ENCODE assay signal across 18 mouse cellular contexts in genomic region chr4:134136280-134136926, GRCm38 (mm10). TPM values are rescaled to one million over a fixed set of nuclear protein-coding genes. Genes with fewer than 3 reads are reported as not detected.
DNase-seq lines count a peak whose midpoint lies in the region; ATAC-seq and TF ChIP-seq lines count a peak whose summit lies in the region.
"Had no signal": no experiment of that assay in that cellular context is flagged by ENCODE, and none has a peak within 500 bp of the region (broad histone marks: within the 10 kb centered on the region; RNA-seq: fewer than 3 reads in every experiment).

No protein-coding gene starts in this region.

- H3K9me3 ChIP-seq in embryonic facial prominence, embryonic 13.5 days: no peaks in the 10 kb centered on the region
- H3K9me3 ChIP-seq in limb, embryonic 15.5 days: no peaks in the 10 kb centered on the region
- H3K9me3 ChIP-seq: heart, embryonic 13.5 days; hindbrain, embryonic 15.5 days; midbrain, embryonic 12.5 days; neural tube, embryonic 15.5 days had no signal

- H3K4me3 ChIP-seq in layer of hippocampus, adult 2 months: no peak overlapping the region
- H3K4me3 ChIP-seq in embryonic facial prominence, embryonic 13.5 days: no peak overlapping the region
- H3K4me3 ChIP-seq in limb, embryonic 15.5 days: no peak overlapping the region
- H3K4me3 ChIP-seq: heart, embryonic 13.5 days; hindbrain, embryonic 15.5 days; midbrain, embryonic 12.5 days; neural tube, embryonic 15.5 days had no signal

- no peak for TF ChIP-seq CTCF in layer of hippocampus, adult 2 months (conservative IDR thresholded peaks at IDR 0.05)

- peaks cover 17% of the 10 kb centered on the region for H3K4me1 ChIP-seq in embryonic facial prominence, embryonic 13.5 days
- H3K4me1 ChIP-seq in limb, embryonic 15.5 days: peaks cover 10% of the 10 kb centered on the region
- H3K4me1 ChIP-seq: hindbrain, embryonic 15.5 days; midbrain, embryonic 12.5 days; neural tube, embryonic 15.5 days had no signal

- 22% methylated on average over 3 of the region's 3 CpGs for WGBS in embryonic facial prominence, embryonic 13.5 days
- 21% methylated on average over 3 of the region's 3 CpGs for WGBS in limb, embryonic 15.5 days

- no peaks in the 10 kb centered on the region for H3K27me3 ChIP-seq in embryonic facial prominence, embryonic 13.5 days
- H3K27me3 ChIP-seq in limb, embryonic 15.5 days: no peaks in the 10 kb centered on the region
- H3K27me3 ChIP-seq: heart, embryonic 13.5 days; hindbrain, embryonic 15.5 days; midbrain, embryonic 12.5 days; neural tube, embryonic 15.5 days had no signal

- no peak overlapping the region for H3K4me2 ChIP-seq in embryonic facial prominence, embryonic 13.5 days
- H3K4me2 ChIP-seq in limb, embryonic 15.5 days: no peak overlapping the region
- H3K4me2 ChIP-seq: heart, embryonic 13.5 days; hindbrain, embryonic 15.5 days; midbrain, embryonic 12.5 days; neural tube, embryonic 15.5 days had no signal

- 0 out of 2 replicates have a peak overlapping the region, but pooled peaks have one; percentile 7 for H3K27ac ChIP-seq in layer of hippocampus, adult 2 months
- peak overlapping the region; percentile 44 for H3K27ac ChIP-seq in embryonic facial prominence, embryonic 13.5 days
- 0 out of 2 replicates have a peak overlapping the region, but pooled peaks have one; percentile 22 for H3K27ac ChIP-seq in limb, embryonic 15.5 days
- H3K27ac ChIP-seq: heart, embryonic 13.5 days; hindbrain, embryonic 15.5 days; macrophage; midbrain, embryonic 12.5 days; neural tube, embryonic 15.5 days had no signal

- DNase-seq in layer of hippocampus, adult 2 months (ENCODE audit: low spot score in 2 of 2): no peak
- no peak for DNase-seq in layer of hippocampus, adult 8-10 months (ENCODE audit: low spot score in 2 of 2)
- peak; percentile 76 for DNase-seq in adipocyte (ENCODE audit: low spot score)
- no peak for DNase-seq in cerebellum, adult 8-10 months
- no peak for DNase-seq in thymus, postnatal 25 days
- DNase-seq: adrenal gland, adult 8-10 months; cerebellum, adult 11-12 months; heart, postnatal 36 days; kidney, adult 18-20 months; lung, adult 2 months had no signal

- peaks cover 31% of the 10 kb centered on the region for H3K36me3 ChIP-seq in embryonic facial prominence, embryonic 13.5 days
- H3K36me3 ChIP-seq in limb, embryonic 15.5 days: no peaks in the 10 kb centered on the region
- H3K36me3 ChIP-seq: hindbrain, embryonic 15.5 days had no signal

- no peak for ATAC-seq in embryonic facial prominence, embryonic 13.5 days (ENCODE audit: insufficient number of reproducible peaks, insufficient read depth, low FRiP score, low TSS enrichment, low read depth)
- ATAC-seq in limb, embryonic 15.5 days (ENCODE audit: insufficient number of reproducible peaks, low FRiP score, low TSS enrichment, low read depth): no peak
- ATAC-seq: forebrain, embryonic 16.5 days had no signal

- no peak overlapping the region for H3K9ac ChIP-seq in embryonic facial prominence, embryonic 13.5 days
- no peak overlapping the region for H3K9ac ChIP-seq in limb, embryonic 15.5 days
- H3K9ac ChIP-seq: heart, embryonic 13.5 days; hindbrain, embryonic 15.5 days; midbrain, embryonic 12.5 days; neural tube, embryonic 15.5 days had no signal

RNA-seq across cellular contexts. Expression of gene Sh3bgrl3, which starts 7.8 kb away (rescaled TPM):
- 100 to 1,000 TPM; 257 to 267 TPM for total RNA-seq in layer of hippocampus, adult 2 months (2021)
- 100 to 1,000 TPM; 185 to 289 (median 252) TPM for total RNA-seq in layer of hippocampus, adult 8-10 months (2022)
- 412 and 420 TPM in 2 replicates for polyA plus RNA-seq in embryonic facial prominence, embryonic 13.5 days (2015; fragmentation: Nextera tagmentation; extraction: Ambion mirVana)
- polyA plus RNA-seq in limb, embryonic 15.5 days (2015; fragmentation: Nextera tagmentation; extraction: Ambion mirVana): 476 and 496 TPM in 2 replicates

RNA-seq across cellular contexts. Expression of gene Ubxn11, which starts 34.0 kb away (rescaled TPM):
- total RNA-seq in layer of hippocampus, adult 2 months (2021): 10 to 100 TPM; 34.0 to 42.4 TPM
- total RNA-seq in layer of hippocampus, adult 8-10 months (2022): 10 to 100 TPM; 34.7 to 39.5 (median 35.6) TPM
- polyA plus RNA-seq in embryonic facial prominence, embryonic 13.5 days (2015; fragmentation: Nextera tagmentation; extraction: Ambion mirVana): 11.6 and 11.9 TPM in 2 replicates
- polyA plus RNA-seq in limb, embryonic 15.5 days (2015; fragmentation: Nextera tagmentation; extraction: Ambion mirVana): 10.7 and 13.3 TPM in 2 replicates

RNA-seq across cellular contexts. Expression of gene Cd52, which starts 41.5 kb away (rescaled TPM):
- 1 to 10 TPM; 1.1 to 3.8 TPM for total RNA-seq in layer of hippocampus, adult 2 months (2021)
- total RNA-seq in layer of hippocampus, adult 8-10 months (2022): 10 to 100 TPM in 2 of 4 experiments, 1 to 10 TPM in 2; 1.2 to 52.4 (median 18.2) TPM
- polyA plus RNA-seq in embryonic facial prominence, embryonic 13.5 days (2015; fragmentation: Nextera tagmentation; extraction: Ambion mirVana): 9.1 and 11.2 TPM in 2 replicates
- 15.9 and 20.1 TPM in 2 replicates for polyA plus RNA-seq in limb, embryonic 15.5 days (2015; fragmentation: Nextera tagmentation; extraction: Ambion mirVana)

RNA-seq across cellular contexts. Expression of gene Cep85, which starts 50.5 kb away (rescaled TPM):
- total RNA-seq in layer of hippocampus, adult 2 months (2021): 10 to 100 TPM; 14.3 to 17.2 TPM
- total RNA-seq in layer of hippocampus, adult 8-10 months (2022): 10 to 100 TPM; 16.6 to 19.8 (median 18.6) TPM
- polyA plus RNA-seq in embryonic facial prominence, embryonic 13.5 days (2015; fragmentation: Nextera tagmentation; extraction: Ambion mirVana): 36.2 and 37.4 TPM in 2 replicates
- 43.5 and 46.6 TPM in 2 replicates for polyA plus RNA-seq in limb, embryonic 15.5 days (2015; fragmentation: Nextera tagmentation; extraction: Ambion mirVana)
